In genomic region chr11:71299479-71299878, GRCm38 (mm10) we compare ENCODE assay signal across 17 mouse cellular contexts.
"Had no signal": no experiment of that assay in that cellular context is flagged by ENCODE, and none has a peak within 500 bp of the region (broad histone marks: within the 10 kb centered on the region; RNA-seq: fewer than 3 reads in every experiment).

No protein-coding gene starts in this region.

- H3K9me3 ChIP-seq: neural tube, embryonic 12.5 days; neural tube, embryonic 13.5 days; neural tube, embryonic 15.5 days; stomach, embryonic 15.5 days had no signal

- H3K9ac ChIP-seq: neural tube, embryonic 12.5 days; neural tube, embryonic 13.5 days; neural tube, embryonic 15.5 days; stomach, embryonic 15.5 days had no signal

- H3K4me2 ChIP-seq: neural tube, embryonic 12.5 days; neural tube, embryonic 13.5 days; neural tube, embryonic 15.5 days; stomach, embryonic 15.5 days had no signal

- H3K36me3 ChIP-seq: neural tube, embryonic 12.5 days; neural tube, embryonic 13.5 days; neural tube, embryonic 15.5 days; stomach, embryonic 15.5 days had no signal

- H3K4me1 ChIP-seq: neural tube, embryonic 12.5 days; neural tube, embryonic 13.5 days; neural tube, embryonic 15.5 days; stomach, embryonic 15.5 days had no signal

- DNase-seq: retina, postnatal 1 day; right cerebral cortex, adult 18-20 months; right cerebral cortex, postnatal 14 days; right cerebral cortex, postnatal 25 days; right cerebral cortex, postnatal 4 days; spleen, adult 18-20 months; thymus, adult 18-20 months; thymus, adult 2 months; thymus, postnatal 14 days; thymus, postnatal 25 days; thymus, postnatal 36 days; thymus, postnatal 4 days had no signal

- H3K27me3 ChIP-seq: neural tube, embryonic 12.5 days; neural tube, embryonic 13.5 days; neural tube, embryonic 15.5 days; stomach, embryonic 15.5 days had no signal

- H3K27ac ChIP-seq: neural tube, embryonic 12.5 days; neural tube, embryonic 13.5 days; neural tube, embryonic 15.5 days; stomach, embryonic 15.5 days; stomach, postnatal 0 days had no signal

- H3K4me3 ChIP-seq: neural tube, embryonic 12.5 days; neural tube, embryonic 13.5 days; neural tube, embryonic 15.5 days; stomach, embryonic 15.5 days had no signal
